9 mouse cellular contexts compared by ENCODE assay signal in the genomic region with DNA sequence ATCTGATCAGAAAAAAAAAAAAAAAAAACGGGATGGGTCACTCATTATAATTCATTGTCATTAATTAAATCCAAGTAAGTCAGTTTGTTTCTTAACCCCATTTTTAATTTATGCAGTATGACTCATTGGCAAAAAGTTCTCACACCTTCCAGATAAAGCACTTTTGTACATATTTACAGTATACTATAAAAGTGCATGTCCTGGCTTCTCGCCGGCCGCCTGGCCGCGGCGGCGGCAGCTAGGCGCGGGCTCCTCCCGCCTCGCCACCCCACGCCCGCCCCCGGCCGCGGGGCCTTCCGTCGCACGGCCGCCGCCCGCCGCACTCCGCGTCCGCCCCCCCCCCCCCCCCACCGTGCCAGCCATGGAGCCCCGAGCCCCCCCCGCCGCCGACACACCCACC. TPM values are rescaled to one million over a fixed set of nuclear protein-coding genes. Genes with fewer than 3 reads are reported as not detected.
A peak's percentile ranks its signal among the peaks of the same experiment; 100 is the strongest.
DNase-seq lines count a peak whose midpoint lies in the region; ATAC-seq and TF ChIP-seq lines count a peak whose summit lies in the region.
"Had no signal": no experiment of that assay in that cellular context is flagged by ENCODE, and none has a peak within 500 bp of the region (broad histone marks: within the 10 kb centered on the region; RNA-seq: fewer than 3 reads in every experiment).

No protein-coding gene starts in this region.

- no peak overlapping the region for H3K27ac ChIP-seq in liver, embryonic 13.5 days
- H3K27ac ChIP-seq in left cerebral cortex, adult 2 months, result no peak overlapping the region

- H3K36me3 ChIP-seq in megakaryocyte, embryonic 14.5 days (replicated peaks; ENCODE audit: low read length), result no peaks in the 10 kb centered on the region
- H3K36me3 ChIP-seq in liver, embryonic 13.5 days, result no peaks in the 10 kb centered on the region

- no peak for TF ChIP-seq CTCF in left cerebral cortex, adult 2 months (IDR thresholded peaks at IDR 0.05)

- no peak for DNase-seq in liver, embryonic 13.5 days
- DNase-seq in left cerebral cortex, adult 2 months (ENCODE audit: extremely low spot score in 1 of 2, low spot score in 2 of 2), result no peak
- DNase-seq in T-cell, adult 2 months (ENCODE audit: low spot score), result no peak
- DNase-seq: thymus, adult 18-20 months had no signal

- H3K27me3 ChIP-seq in megakaryocyte, embryonic 14.5 days (replicated peaks), result no peaks in the 10 kb centered on the region
- H3K27me3 ChIP-seq in liver, embryonic 13.5 days, result 0 out of 2 replicates have a peak, but pooled peaks cover 2% of the 10 kb centered on the region

- peaks cover 14% of the 10 kb centered on the region for H3K9me3 ChIP-seq in megakaryocyte, embryonic 14.5 days
- peaks cover 3% of the 10 kb centered on the region; the same call in 1 of the 2 replicates for H3K9me3 ChIP-seq in liver, embryonic 13.5 days (replicated peaks)

- H3K4me3 ChIP-seq in megakaryocyte, embryonic 14.5 days (replicated peaks), result peak overlapping the region; percentile 70
- peak overlapping the region; percentile 36 for H3K4me3 ChIP-seq in liver, embryonic 13.5 days (replicated peaks)
- H3K4me3 ChIP-seq in left cerebral cortex, adult 2 months, result no peak overlapping the region
- H3K4me3 ChIP-seq: erythroblast, embryonic 14.5 days had no signal

- WGBS in liver, embryonic 13.5 days (ENCODE audit: insufficient replicate concordance), result 2% methylated on average over 30 of the region's 32 CpGs

- H3K9ac ChIP-seq in liver, embryonic 13.5 days, result 0 out of 2 replicates have a peak overlapping the region, but pooled peaks have one; percentile 22

- peaks cover 6% of the 10 kb centered on the region for H3K4me1 ChIP-seq in megakaryocyte, embryonic 14.5 days
- no peaks in the 10 kb centered on the region for H3K4me1 ChIP-seq in liver, embryonic 13.5 days (replicated peaks)

- intact Hi-C loops in left cerebral cortex, adult 2 months (cut with DNase I), result no loop called here

- H3K4me2 ChIP-seq in liver, embryonic 13.5 days, result peak overlapping the region; percentile 55

- ATAC-seq in megakaryocyte, adult 5-6 weeks (ENCODE audit: poor library complexity, severe bottlenecking), result no peak
- peak; percentile 22; the same call in 1 of the 2 replicates for ATAC-seq in granulocyte monocyte progenitor cell, adult 5-6 weeks (replicated peaks; ENCODE audit: poor library complexity, severe bottlenecking)
- no peak for ATAC-seq in liver, embryonic 13.5 days (ENCODE audit: low read depth)
- ATAC-seq in inflammation-experienced regulatory T-cells, adult 6 months, result no peak

RNA-seq across cellular contexts. Expression of a gene that starts 27.1 kb away (rescaled TPM):
- polyA plus RNA-seq in megakaryocyte, embryonic 14.5 days (2012; ENCODE audit: insufficient read depth, low replicate concordance), result not detected in 2 replicates
- total RNA-seq in megakaryocyte, adult 5-6 weeks (2015), result 6.3 and 10.2 TPM in 2 replicates
- 4.3 and 5.0 TPM in 2 replicates for total RNA-seq in megakaryocyte, adult 5-6 weeks (2017)
- total RNA-seq in granulocyte monocyte progenitor cell, adult 5-6 weeks (2014; fragmentation: Nextera tagmentation), result 8.2 and 10.7 TPM in 2 replicates
- total RNA-seq in granulocyte monocyte progenitor cell, adult 5-6 weeks (2017), result 4.1 and 5.7 TPM in 2 replicates
- polyA plus RNA-seq in liver, embryonic 13.5 days (2015; fragmentation: Nextera tagmentation; extraction: Ambion mirVana), result 1.6 and 1.9 TPM in 2 replicates
- 1 to 10 TPM; 5.4 to 7.3 TPM for total RNA-seq in left cerebral cortex, adult 2 months (2021)
- 1 to 10 TPM; 3.7 to 6.5 (median 4.6) TPM for polyA plus RNA-seq in inflammation-experienced regulatory T-cells, adult 6 months (2017; shearing (Covaris generic))
- polyA plus RNA-seq: erythroblast, embryonic 14.5 days had no signal

RNA-seq across cellular contexts. Expression of a gene that starts 45.5 kb away (rescaled TPM):
- polyA plus RNA-seq in megakaryocyte, embryonic 14.5 days (2012; ENCODE audit: insufficient read depth, low replicate concordance), result not detected in 2 replicates
- total RNA-seq in megakaryocyte, adult 5-6 weeks (2015), result not detected in 2 replicates
- total RNA-seq in megakaryocyte, adult 5-6 weeks (2017), result not detected in 2 replicates
- not detected in 2 replicates for total RNA-seq in granulocyte monocyte progenitor cell, adult 5-6 weeks (2014; fragmentation: Nextera tagmentation)
- total RNA-seq in granulocyte monocyte progenitor cell, adult 5-6 weeks (2017), result not detected in 2 replicates
- polyA plus RNA-seq in liver, embryonic 13.5 days (2015; fragmentation: Nextera tagmentation; extraction: Ambion mirVana), result 0.19 TPM in 1 of 2 replicates, not detected in the other
- total RNA-seq in left cerebral cortex, adult 2 months (2021), result not detected
- not detected for polyA plus RNA-seq in inflammation-experienced regulatory T-cells, adult 6 months (2017; shearing (Covaris generic))
- polyA plus RNA-seq: erythroblast, embryonic 14.5 days had no signal

RNA-seq across cellular contexts. Expression of a gene that starts 52.2 kb away (rescaled TPM):
- not detected in 2 replicates for polyA plus RNA-seq in megakaryocyte, embryonic 14.5 days (2012; ENCODE audit: insufficient read depth, low replicate concordance)
- 30.1 and 34.3 TPM in 2 replicates for total RNA-seq in megakaryocyte, adult 5-6 weeks (2015)
- 39.2 and 42.4 TPM in 2 replicates for total RNA-seq in megakaryocyte, adult 5-6 weeks (2017)
- 18.5 and 39.4 TPM in 2 replicates for total RNA-seq in granulocyte monocyte progenitor cell, adult 5-6 weeks (2014; fragmentation: Nextera tagmentation)
- total RNA-seq in granulocyte monocyte progenitor cell, adult 5-6 weeks (2017), result 36.8 and 53.8 TPM in 2 replicates
- 5.4 and 6.3 TPM in 2 replicates for polyA plus RNA-seq in liver, embryonic 13.5 days (2015; fragmentation: Nextera tagmentation; extraction: Ambion mirVana)
- total RNA-seq in left cerebral cortex, adult 2 months (2021), result 10 to 100 TPM; 10.4 to 12.3 TPM
- polyA plus RNA-seq in inflammation-experienced regulatory T-cells, adult 6 months (2017; shearing (Covaris generic)), result 10 to 100 TPM; 12.2 to 26.0 (median 15.6) TPM
